Mouse (Mus musculus): ENCODE data around the gene Scgn.

The Scgn gene

GRCm38 (mm10) chr13:23938699-23939098 lies 52.3 kb downstream of the Scgn start:
- DNase-seq (ENCODE audit: low read depth), result no peak

- DNase-seq (ENCODE audit: low read depth), result no peak
These were observed 56.8 kb downstream of the Scgn start, which contains the start of gene Hist1h2aa for GRCm38 (mm10) chr13:23934211-23934520. Gene Hist1h2aa, plus strand, starts transcription at chr13:23934462.

GRCm38 (mm10) chr13:23933421-23934210 lies 57.4 kb downstream of the Scgn start, which contains the start of gene Hist1h2ba:
Gene Hist1h2ba, minus strand, starts transcription at chr13:23934156.
- DNase-seq (ENCODE audit: low read depth), result no peak

- DNase-seq (ENCODE audit: low read depth), result no peak
These were observed 60.1 kb downstream of the Scgn start for GRCm38 (mm10) chr13:23930904-23931303.

GRCm38 (mm10) chr13:23930461-23930860 lies 60.6 kb downstream of the Scgn start:
- DNase-seq (ENCODE audit: low read depth), result no peak

GRCm38 (mm10) chr13:23928637-23929036 lies 62.4 kb downstream of the Scgn start:
- DNase-seq (ENCODE audit: low read depth), result no peak

- no peak for DNase-seq (ENCODE audit: low read depth)
These were observed 65.2 kb downstream of the Scgn start for GRCm38 (mm10) chr13:23925792-23926191.

- no peak for DNase-seq (ENCODE audit: low read depth)
These were observed 73.3 kb downstream of the Scgn start for GRCm38 (mm10) chr13:23917674-23918073.

GRCm38 (mm10) chr13:23916132-23916531 lies 74.9 kb downstream of the Scgn start:
- DNase-seq (ENCODE audit: low read depth), result no peak

GRCm38 (mm10) chr13:23914376-23915167 lies 76.4 kb downstream of the Scgn start, which contains the start of gene Slc17a4:
Gene Slc17a4, minus strand, starts transcription at chr13:23915009.
- DNase-seq (ENCODE audit: low read depth), result no peak

- no peak for DNase-seq (ENCODE audit: low read depth)
These were observed 77.2 kb downstream of the Scgn start for GRCm38 (mm10) chr13:23913791-23914306.

GRCm38 (mm10) chr13:23911335-23911734 lies 79.7 kb downstream of the Scgn start:
- no peak for DNase-seq (ENCODE audit: low read depth)

- DNase-seq (ENCODE audit: low read depth), result no peak
These were observed 80.9 kb downstream of the Scgn start for GRCm38 (mm10) chr13:23910121-23910520.

GRCm38 (mm10) chr13:23906906-23907305 lies 84.1 kb downstream of the Scgn start:
- no peak for DNase-seq (ENCODE audit: low read depth)

Data from fibroblast of lung, adult 2 months (primary cell).